Mouse (Mus musculus) T-helper 2 cell (primary cell): ENCODE measurements around the gene Csnk1g2.
"Not testable (repeated sequence)": the region's sequence is repeated elsewhere in the genome, so short reads cannot be mapped to it uniquely, and the experiment has no call there.

Experiments
- in situ Hi-C: fragments of 300-600 bp; cut with MboI, MseI; formaldehyde crosslinking; loops from one replicate; pipeline ENCODE4 v1.15.1; 2025; ENCODE audit warnings: high pct_unique_total_duplicates

Csnk1g2 gene

DNA sequence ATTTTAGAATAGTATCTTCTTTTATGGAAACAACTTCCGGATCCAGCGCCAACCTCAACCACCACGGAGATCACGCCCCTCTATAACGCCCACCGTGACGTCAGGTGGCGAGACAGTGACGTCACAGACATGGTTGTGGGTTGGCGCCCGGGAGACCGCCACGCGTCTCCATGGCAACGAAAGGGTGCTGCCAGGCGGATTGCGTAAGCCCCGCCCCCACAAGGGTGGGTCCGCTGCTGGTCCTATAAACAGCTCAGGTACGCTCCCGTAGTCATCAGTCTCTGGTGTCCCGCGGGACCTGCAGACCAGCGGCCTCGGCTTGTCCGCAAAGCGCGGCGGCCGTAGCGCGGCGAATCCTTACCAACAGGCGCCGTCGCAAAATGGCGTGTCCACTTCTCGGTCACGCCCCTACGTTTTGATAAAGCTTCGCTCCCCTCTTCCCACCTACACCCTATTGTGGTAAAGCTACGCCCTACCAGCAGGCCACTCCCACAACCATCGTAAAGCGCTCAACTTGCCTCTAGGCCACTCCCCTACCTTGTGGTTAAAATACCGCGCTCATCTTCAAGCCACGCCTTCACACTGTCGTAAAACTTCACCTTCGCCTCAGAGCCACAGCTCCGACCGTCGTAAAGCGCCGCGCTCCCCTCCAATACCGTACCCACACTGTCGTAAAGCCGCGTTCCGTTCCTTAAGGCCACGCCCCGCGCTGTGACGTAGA, 538 bp upstream of the Csnk1g2 start:
- in situ Hi-C loops, result no loop called here

DNA sequence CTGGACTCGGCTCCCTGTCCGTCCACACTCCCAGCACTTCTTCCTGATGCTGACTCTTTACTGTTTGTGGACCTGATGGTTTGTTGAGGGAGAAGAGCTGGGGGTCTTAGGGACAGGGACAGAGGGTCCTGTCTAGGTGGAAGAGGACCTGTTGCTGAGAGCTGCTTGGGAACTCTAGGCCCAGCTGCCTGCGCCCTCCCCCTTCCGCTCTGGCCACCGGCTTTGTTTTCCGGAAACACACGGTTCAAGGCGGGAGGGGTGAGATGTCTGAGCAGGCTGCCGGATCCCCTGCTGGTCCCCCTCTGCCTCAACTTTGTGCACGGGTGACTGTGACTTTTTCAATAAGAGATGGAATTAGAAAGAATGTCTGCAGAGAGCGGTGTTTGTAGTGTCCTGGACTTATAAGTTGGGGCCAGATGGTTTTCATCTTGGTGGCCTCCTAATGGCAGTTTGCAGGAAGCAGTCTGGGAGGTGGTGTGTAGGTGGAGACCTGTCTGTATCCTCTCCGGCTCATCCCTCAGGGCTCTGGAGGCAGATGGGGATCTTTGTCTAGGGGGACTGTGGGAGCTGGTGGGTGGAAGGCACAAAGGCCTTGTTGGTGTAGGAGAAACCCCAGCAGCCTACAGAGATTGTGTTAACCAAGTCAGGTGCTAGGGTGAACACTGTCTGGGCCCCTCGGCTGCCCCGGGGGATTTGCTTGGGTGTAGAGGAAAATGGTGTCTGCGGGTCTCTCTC, 986 bp downstream of the Csnk1g2 start:
- in situ Hi-C loops, result no loop called here

DNA sequence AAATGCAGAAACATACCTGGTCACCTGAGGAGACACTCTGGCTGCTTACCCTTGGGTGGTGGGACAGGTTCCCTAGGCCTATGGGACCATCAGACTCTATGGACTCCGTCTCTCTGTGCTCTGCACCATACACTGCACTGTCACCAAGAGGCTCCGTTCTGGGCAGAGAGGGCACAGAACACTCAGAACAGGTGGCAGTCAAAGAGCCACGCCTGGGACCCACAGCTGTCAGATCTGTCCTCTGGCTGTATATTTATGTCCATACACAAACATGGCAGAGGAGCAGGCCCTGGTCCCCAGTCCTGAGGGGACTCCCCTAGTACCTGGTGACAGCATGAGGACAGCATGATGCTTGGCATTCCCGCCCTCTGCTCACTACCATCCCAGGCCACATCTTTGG, 3.1 kb downstream of the Csnk1g2 start:
- in situ Hi-C loops, result loop anchor here (5.0 kb wide), 1 partner anchor 62 kb away; no protein-coding TSS in a partner anchor

DNA sequence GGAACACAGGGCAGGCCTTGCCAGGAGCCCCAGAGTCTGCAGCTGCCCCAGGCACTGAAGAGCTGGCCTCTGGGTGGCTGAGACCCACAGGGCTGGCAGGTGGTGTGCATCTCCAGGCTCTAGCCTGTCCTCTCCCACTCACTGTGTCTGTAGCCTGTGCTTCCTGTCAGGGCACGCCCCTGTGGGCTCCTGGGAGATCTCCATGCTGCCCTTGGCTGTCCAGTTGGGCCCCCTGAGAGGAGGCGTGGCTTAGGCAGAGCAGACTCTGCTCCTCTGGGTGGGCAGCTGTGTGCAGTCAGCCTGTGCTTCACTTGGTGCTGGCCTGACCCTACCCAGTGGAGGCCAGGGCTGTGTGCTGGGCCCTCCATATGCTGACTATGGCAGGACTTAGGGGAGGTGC, 5.0 kb downstream of the Csnk1g2 start:
- in situ Hi-C loops, result loop anchor here (5.0 kb wide), 1 partner anchor 60 kb away; no protein-coding TSS in a partner anchor

DNA sequence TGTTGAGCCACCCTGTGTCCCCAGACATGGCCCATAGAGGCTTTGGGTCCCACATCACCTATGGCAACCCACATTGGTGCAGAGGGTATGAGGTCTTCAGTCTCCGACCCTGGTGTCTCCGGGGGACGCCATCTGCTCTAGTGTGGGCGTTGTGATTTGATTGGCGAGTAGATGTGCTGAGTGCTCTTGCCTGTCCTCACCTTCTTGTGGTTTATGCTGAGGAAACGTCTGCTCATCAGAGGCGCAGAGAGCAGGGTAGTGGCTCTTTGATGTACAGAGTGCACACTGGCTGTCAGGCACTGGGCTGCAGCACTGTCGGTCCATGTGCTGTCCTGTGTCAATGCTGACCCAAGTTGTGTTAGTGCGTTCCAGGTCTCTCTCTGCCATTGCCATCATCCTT, 6.3 kb downstream of the Csnk1g2 start:
- in situ Hi-C loops, result loop anchor here (5.0 kb wide), 1 partner anchor 58 kb away; no protein-coding TSS in a partner anchor

DNA sequence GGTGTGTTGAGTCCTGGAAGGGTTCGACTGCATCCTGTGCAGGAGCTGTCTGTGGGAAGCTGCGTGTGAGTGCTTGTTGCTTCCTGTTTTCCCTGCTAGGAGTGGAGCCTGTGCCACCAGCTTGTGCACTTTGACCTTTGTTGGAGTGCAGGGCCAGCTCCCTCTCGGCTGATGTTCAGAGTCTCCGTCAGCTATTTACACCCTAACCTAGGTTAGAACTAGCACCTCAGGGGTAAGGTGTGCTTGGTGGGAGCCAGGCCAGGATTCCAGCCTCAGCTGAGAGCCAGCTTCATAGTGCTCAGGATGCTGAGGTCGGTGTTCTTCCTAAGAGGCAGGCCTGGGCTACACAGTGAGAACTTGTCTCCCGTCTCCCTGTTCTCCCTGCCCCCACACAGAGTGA, 12.7 kb downstream of the Csnk1g2 start:
- in situ Hi-C loops, result no loop called here

DNA sequence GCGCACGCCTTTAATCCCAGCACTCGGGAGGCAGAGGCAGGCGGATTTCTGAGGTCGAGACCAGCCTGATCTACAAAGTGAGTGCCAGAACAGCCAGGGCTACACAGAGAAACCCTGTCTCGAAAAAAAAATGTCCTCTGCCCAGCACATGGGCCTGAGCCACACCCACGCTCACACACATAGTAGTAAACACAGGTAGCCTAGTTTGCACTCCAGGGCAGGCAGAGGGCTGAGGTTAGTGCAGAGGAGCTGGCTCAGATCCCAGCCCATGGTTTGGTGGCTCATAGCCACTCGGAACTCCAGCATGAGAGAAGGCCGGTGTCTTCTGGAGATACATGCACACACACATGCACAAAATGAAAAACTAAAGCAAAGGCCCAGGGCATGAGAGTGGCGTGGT, 24.3 kb downstream of the Csnk1g2 start:
- in situ Hi-C loops, result no loop called here

DNA sequence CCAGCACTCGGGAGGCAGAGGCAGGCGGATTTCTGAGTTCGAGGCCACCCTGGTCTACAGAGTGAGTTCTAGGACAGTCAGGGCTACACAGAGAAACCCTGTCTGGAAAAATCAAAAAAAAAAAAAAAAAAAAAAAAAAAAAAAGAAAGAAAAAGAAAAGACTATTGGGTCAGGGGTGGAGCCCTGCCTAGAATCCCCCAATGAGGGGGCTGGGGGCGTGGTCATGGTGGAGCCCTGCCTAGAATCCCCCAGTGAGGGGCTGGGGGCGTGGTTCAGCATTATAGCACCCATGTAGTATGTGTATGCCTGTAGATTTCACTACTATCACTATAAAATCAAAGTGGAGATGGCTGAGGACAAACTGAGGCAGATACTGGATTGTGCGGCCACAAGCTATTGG, 27.3 kb downstream of the Csnk1g2 start:
- in situ Hi-C loops, result not testable (repeated sequence)

DNA sequence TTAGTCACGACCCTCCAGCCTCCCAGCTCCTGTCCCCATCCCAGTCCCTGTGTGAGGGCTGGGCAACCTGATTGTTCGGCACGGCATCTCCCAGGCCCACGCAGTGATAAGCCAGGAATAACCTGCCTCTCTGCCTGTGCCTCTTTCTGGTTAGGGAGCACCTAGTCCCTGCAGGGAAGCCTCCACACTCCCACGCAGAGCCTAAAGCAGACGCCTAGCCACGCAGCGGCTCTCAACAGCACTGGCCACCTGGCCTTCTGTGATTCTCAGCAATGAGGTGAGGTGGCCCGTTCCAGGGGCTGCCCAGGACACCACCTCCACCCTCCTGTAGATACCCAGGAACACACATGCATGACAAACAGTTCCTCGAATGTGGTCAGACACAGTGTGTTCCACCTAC, 27.8 kb downstream of the Csnk1g2 start:
- in situ Hi-C loops, result no loop called here

DNA sequence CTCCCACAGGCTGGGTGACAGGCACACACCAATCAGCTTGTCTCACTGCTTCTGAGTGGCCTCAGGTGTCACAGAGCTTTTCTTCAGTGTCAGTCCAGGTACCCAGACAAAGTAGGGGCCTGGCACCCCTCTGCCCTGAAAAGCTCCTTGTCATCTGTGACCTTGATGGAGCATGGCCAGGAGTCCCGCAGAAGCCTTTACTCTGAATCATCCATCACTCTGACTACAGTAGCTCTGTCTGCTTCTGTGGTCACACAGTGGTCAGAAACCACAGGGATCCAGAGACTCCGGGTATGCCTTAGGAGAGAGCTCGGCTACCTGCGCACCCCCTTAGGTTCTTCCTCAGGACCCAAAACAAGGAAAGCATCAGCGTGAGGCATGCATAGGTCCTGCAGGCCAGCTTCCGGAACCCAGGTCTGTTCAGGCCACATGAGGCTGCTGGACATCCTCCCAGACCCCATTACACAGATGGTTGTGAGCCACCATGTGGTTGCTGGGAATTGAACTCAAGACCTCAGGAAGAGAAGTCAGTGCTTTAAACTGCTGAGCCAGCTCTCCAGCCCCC, 30.6 kb downstream of the Csnk1g2 start:
- in situ Hi-C loops, result no loop called here

DNA sequence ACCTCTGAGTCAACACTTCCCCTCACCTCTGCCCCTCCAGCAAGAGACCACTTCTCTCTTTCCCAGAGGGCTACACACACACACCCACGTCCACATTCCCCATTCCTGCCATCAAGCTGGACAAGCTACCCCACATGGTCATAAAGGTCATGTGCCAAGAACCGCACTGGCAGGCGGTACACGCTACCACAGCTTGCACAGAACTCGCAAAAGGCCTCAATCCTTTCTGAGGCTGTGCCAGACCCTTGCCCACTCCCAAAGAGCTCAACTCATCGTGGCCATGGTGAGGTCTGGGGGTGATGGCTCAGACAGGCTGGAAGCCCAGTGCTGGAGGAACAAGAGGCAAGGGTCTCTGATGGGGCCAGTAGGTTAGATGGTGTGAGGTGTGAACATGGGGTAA, 32.2 kb downstream of the Csnk1g2 start:
- in situ Hi-C loops, result loop anchor here (5.0 kb wide), 1 partner anchor 688 kb away; no protein-coding TSS in a partner anchor

DNA sequence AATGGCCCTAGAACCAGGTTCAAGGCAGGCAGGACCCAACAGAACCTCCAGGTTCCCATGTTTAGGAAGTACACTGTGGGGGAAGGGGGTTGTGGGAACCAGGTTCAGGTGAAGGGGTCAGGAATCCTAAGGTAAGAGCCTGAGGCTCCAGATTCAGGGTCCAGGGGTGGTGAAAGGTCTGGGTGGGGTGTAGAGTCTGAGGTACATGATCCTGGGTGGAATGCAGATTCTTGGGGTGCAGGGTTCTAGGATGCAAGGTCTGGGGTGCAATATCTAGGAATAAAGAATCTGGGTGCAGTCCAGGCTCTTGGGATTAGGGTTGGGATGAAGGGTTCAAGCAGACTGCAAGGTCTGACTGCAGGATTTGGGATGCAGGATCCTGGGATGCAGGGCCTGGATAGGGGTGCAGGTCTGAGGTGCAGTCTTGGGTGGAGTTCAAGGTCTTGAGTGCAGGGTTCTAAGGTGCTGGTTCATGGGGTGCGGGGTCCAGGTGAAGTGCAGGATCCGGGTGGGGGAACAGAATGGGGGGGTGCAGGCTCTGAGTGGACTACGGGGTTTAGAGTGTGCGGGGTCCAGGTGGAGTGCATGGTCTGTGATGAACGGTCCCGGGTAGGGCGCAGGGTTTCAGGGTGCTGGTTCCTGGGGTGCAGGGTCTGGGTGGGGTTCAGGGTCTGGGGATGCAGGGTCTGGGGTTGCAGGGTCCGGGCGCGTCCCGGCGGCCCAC, 32.9 kb downstream of the Csnk1g2 start:
- in situ Hi-C loops, result loop anchor here (5.0 kb wide), 1 partner anchor 688 kb away; no protein-coding TSS in a partner anchor

DNA sequence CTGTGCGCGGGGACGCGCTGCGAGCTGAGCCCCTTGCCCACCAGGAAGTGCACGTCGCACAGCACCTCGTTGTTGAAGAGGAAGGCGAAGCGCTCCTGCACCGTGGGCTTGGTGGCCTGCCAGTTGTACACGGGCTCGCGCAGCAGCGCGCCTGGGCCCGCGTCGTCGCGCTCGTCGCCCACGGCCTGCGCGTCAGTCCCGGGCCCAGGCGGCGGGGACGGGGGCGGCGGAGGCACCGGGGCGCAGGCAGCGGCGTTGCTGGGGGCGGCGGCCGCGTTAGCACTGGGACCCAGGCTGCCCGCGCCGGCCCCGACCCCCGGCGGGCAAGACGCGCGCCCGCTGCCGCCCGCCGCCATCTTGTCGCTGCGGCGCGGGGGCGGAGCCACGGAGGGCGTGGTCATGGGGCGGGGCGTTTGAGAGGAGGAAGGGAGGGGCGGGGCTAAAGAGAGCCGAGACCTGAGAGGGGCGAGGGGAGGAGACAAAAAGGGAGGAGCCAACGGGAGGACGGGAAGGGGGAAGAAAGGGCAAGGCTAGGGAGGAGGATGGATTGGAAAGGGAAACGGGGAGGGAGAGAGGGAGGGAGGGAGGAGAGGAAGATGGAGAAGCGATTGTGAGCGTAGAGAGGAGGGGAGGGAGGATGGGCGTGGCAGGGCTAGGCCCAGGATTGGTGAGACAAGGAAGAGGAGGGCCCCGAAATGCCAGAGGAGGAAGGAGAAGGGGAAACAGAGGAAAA, 33.7 kb downstream of the Csnk1g2 start:
- in situ Hi-C loops, result loop anchor here (5.0 kb wide), 1 partner anchor 689 kb away; no protein-coding TSS in a partner anchor

DNA sequence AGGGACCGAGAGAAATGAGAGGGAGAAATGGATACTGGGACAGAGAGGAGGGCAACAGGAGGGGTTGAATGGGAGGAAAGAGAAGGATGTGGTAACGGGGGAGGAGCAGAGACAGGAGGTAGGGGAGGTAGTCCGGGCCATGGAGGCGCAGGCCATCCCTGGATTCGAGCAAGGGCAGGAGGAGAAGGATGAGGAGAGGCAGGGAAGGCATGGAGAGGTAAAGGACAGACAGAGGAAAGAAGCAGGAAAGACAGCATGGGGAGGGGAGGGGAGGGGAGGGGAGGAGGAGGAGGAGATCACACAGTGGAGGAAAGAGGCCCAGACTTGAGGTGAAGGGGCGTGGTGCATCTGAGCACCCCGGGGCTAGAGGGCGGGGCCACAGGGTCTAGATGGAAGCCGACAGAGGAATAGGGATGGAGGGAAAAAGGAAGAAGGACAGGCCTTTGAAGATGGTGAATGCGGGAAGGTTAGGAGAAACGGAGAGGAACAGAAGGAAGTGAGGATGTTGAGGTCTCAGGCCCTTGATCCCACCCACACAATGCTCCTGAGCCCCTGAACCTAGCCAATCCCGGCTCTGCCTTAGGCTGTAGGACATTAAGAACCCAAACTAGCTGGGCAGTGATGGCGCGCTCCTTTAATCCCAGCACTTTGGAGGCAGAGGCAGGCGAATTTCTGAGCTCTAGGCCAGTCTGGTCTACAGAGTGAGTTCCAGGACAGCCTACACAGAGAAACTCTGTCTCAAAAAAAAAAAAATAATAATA, 34.4 kb downstream of the Csnk1g2 start, which contains the start of gene Btbd2:
Gene Btbd2 (minus strand): TSS at position 209 of the 761 bp plus-strand sequence.
- in situ Hi-C loops, result loop anchor here (5.0 kb wide), 1 partner anchor 690 kb away; no protein-coding TSS in a partner anchor

DNA sequence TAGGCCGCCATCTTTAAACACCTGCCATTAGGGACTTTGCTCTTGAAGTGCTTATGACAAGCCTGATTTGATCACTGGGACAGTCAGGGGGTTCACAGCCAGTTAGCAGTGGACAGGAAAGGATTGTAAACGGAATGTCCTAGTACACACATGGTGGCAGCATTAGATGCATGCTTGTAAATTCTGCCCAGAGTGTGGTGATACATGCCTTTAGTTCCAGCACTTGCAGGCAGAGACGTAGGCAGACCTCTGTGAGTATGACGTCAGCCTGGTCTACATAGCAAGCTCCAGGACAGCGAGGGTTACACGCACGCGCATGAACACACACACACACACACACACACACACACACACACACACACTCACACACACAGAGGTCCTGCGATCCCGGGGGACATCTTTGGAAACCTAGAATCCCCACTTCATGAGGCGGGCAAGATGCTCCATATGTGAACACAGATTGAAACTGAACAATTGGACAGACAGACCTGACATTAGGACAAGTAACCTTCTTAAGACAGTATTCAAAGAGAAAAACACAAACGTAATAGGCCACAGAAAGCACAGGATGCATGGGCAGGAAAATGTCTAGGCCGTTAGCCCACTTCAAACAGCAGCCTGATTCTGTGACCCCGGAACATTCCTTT, 35.7 kb downstream of the Csnk1g2 start:
- in situ Hi-C loops, result loop anchor here (5.0 kb wide), 1 partner anchor 691 kb away; no protein-coding TSS in a partner anchor

DNA sequence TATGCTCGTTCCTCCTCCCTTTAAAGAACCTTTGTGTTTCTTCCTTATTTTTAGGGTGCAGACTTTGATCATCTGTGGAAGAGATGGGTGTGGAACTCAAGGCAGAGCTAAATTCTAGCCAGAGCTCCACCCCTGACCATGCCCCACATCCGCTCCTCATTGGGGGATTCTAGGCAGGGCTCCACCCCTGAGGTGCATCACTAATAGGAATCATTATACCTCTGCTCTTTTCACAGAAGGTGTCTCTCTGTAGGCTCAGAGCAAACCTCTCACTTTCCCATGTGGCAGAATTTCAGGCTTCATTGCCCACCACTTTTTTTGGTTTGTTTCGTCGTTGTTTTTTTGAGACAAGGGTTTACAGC, 36.2 kb downstream of the Csnk1g2 start:
- in situ Hi-C loops, result loop anchor here (5.0 kb wide), 1 partner anchor 692 kb away; no protein-coding TSS in a partner anchor

DNA sequence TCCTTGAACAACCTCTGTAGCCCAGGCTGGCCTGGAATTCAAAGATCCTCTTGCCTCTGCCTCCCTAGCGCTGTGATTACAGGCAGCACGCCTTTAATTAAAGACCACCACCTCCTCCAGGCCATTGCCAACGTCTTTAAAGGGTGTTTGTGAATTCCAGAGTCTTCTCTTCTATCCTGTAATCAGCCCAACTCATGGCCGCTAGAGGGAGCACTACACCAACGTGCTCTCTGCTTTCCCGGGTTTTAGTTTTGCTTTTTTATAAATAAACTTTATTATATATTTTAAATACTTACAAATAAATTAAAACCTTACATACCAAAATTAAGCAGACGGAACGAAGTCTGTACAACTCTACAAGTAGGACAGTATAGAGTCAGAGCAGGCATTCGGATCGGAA, 36.6 kb downstream of the Csnk1g2 start:
- in situ Hi-C loops, result loop anchor here (5.0 kb wide), 1 partner anchor 692 kb away; no protein-coding TSS in a partner anchor

DNA sequence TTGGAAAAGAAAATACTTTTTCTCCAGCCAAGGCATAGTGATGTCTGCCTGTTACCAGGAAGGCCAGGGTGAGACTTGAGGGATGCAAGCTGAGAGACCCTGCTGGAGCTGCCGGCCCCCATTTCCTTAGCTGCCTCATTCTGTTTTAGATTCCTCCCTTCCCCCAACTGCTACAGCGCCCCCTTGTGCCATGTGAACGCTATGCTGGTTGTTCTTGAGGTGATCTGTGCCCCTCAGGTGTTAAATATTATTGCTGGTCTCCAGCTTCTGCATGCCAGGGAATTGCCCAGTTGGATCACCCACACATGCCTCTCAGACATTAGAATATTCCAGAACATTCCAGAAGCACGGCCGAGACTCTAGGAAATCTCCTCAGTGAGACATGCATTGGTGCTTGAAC, 38.5 kb downstream of the Csnk1g2 start:
- in situ Hi-C loops, result no loop called here

DNA sequence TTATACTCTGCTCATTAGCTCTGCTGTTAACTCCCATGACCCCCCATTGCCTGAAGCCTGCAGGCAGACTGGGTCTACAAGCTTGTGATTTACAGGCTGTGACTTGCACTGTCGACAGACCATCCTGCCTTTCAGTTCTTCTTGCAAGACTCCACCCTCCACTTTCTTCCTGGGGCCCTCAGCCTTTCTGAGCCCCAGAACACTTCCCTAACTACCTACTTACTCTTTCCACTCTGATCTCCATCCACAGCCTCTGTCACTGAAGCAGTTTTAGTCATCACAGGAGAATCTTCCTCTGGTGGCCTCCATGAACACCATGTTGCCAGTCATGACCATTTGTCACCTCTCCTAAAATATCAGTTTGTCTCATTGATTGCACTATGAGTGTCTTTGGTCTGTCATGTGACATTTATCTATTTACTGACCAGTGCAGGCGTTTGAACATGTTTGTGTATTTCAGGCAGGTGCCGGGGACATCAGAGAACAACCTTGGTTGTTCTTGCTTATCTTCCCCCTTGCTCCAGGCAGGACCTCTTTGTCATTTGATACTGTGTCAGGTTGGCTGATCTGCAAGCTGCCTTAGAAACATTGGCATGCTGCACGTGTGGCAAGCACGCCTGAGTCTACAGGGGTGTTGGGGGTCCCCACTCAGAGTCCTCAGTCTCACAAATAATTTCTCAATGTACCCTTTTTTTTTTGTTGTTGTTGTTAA, 41.0 kb downstream of the Csnk1g2 start:
- in situ Hi-C loops, result no loop called here
